ENCODE assay signal across 9 mouse cellular contexts in genomic region chr1:93726974-93727373, GRCm38 (mm10). TPM values are rescaled to one million over a fixed set of nuclear protein-coding genes. Genes with fewer than 3 reads are reported as not detected.
DNase-seq lines count a peak whose midpoint lies in the region; ATAC-seq and TF ChIP-seq lines count a peak whose summit lies in the region.
"Had no signal": no experiment of that assay in that cellular context is flagged by ENCODE, and none has a peak within 500 bp of the region (broad histone marks: within the 10 kb centered on the region; RNA-seq: fewer than 3 reads in every experiment).

No protein-coding gene starts in this region.

- H3K4me1 ChIP-seq in hindbrain, embryonic 14.5 days (replicated peaks; ENCODE audit: control insufficient read depth, insufficient read depth, low read length) = peaks cover 4% of the 10 kb centered on the region
- peaks cover 1% of the 10 kb centered on the region for H3K4me1 ChIP-seq in hindbrain, embryonic 12.5 days
- H3K4me1 ChIP-seq in small intestine, adult 2 months (ENCODE audit: control insufficient read depth, insufficient read depth, insufficient read length, low read length) = peaks cover 11% of the 10 kb centered on the region
- H3K4me1 ChIP-seq: liver, embryonic 15.5 days had no signal

- H3K27ac ChIP-seq in hindbrain, embryonic 14.5 days = no peak overlapping the region
- H3K27ac ChIP-seq in hindbrain, embryonic 12.5 days = no peak overlapping the region
- no peak overlapping the region for H3K27ac ChIP-seq in small intestine, adult 2 months (ENCODE audit: insufficient read depth, low read depth, low read length)
- H3K27ac ChIP-seq: liver, embryonic 15.5 days had no signal

- H3K36me3 ChIP-seq in hindbrain, embryonic 14.5 days (replicated peaks; ENCODE audit: control insufficient read depth, insufficient read depth) = 0 out of 2 replicates have a peak, but pooled peaks cover 9% of the 10 kb centered on the region
- peaks cover 8% of the 10 kb centered on the region for H3K36me3 ChIP-seq in hindbrain, embryonic 12.5 days
- H3K36me3 ChIP-seq in small intestine, adult 2 months (ENCODE audit: control insufficient read depth, insufficient read depth, low read length) = peaks cover 4% of the 10 kb centered on the region; the same call in 1 of the 2 replicates
- H3K36me3 ChIP-seq: liver, embryonic 15.5 days had no signal

- no peaks in the 10 kb centered on the region for H3K9me3 ChIP-seq in hindbrain, embryonic 14.5 days (ENCODE audit: control insufficient read depth, low read length)
- H3K9me3 ChIP-seq in hindbrain, embryonic 12.5 days (replicated peaks) = no peaks in the 10 kb centered on the region
- H3K9me3 ChIP-seq: liver, embryonic 15.5 days had no signal

- peak; percentile 78; the same call in 1 of the 2 replicates for TF ChIP-seq CTCF in small intestine, adult 2 months (IDR thresholded peaks at IDR 0.05; ENCODE audit: extremely low read depth, insufficient read length, insufficient replicate concordance, low read depth, low read length)

- 85% methylated on average over 3 of the region's 3 CpGs for WGBS in hindbrain, embryonic 14.5 days
- WGBS in hindbrain, embryonic 12.5 days = 71% methylated on average over 3 of the region's 3 CpGs
- 53% methylated on average over 3 of the region's 3 CpGs for WGBS in small intestine, adult 2 months

- peak; percentile 34 for DNase-seq in hindbrain, embryonic 14.5 days (ENCODE audit: low spot score)
- peak; percentile 14 for DNase-seq in forelimb bud, embryonic 11.5 days (ENCODE audit: low read depth, low spot score)
- peak; percentile 15 for DNase-seq in left cerebral cortex, adult 11 months (ENCODE audit: low spot score)

- H3K4me3 ChIP-seq in hindbrain, embryonic 14.5 days (replicated peaks; ENCODE audit: low read length) = no peak overlapping the region
- no peak overlapping the region for H3K4me3 ChIP-seq in hindbrain, embryonic 12.5 days
- no peak overlapping the region for H3K4me3 ChIP-seq in small intestine, adult 2 months (ENCODE audit: low read depth, low read length)
- H3K4me3 ChIP-seq: liver, embryonic 15.5 days had no signal

- H3K4me2 ChIP-seq in hindbrain, embryonic 14.5 days (replicated peaks) = no peak overlapping the region
- H3K4me2 ChIP-seq in hindbrain, embryonic 12.5 days (replicated peaks) = no peak overlapping the region
- H3K4me2 ChIP-seq: liver, embryonic 15.5 days had no signal

- 0 out of 2 replicates have a peak, but pooled peaks have one; percentile 35 for ATAC-seq in hindbrain, embryonic 14.5 days (ENCODE audit: low FRiP score)
- ATAC-seq in hindbrain, embryonic 12.5 days (ENCODE audit: low FRiP score) = no peak
- 0 out of 2 replicates have a peak, but pooled peaks have one; percentile 10 for ATAC-seq in cerebellum, adult (ENCODE audit: insufficient number of reproducible peaks, low FRiP score, low TSS enrichment)
- ATAC-seq in hematopoietic stem cell, adult 5-6 weeks (replicated peaks in 1 of 2; ENCODE audit: insufficient read depth in 1 of 2, low FRiP score in 2 of 2, low TSS enrichment in 1 of 2, low read depth in 1 of 2, poor library complexity in 2 of 2, severe bottlenecking in 2 of 2) = peak; percentile 86 to 90
- ATAC-seq in megakaryocyte progenitor cell, adult 5-6 weeks (replicated peaks; ENCODE audit: poor library complexity) = peak; percentile 98

- H3K27me3 ChIP-seq in hindbrain, embryonic 14.5 days (ENCODE audit: control insufficient read depth, insufficient read depth, low read length) = no peaks in the 10 kb centered on the region
- H3K27me3 ChIP-seq in hindbrain, embryonic 12.5 days = no peaks in the 10 kb centered on the region
- no peaks in the 10 kb centered on the region for H3K27me3 ChIP-seq in small intestine, adult 2 months (ENCODE audit: control insufficient read depth, insufficient read depth, low read length)
- H3K27me3 ChIP-seq: liver, embryonic 15.5 days had no signal

- no peak for TF ChIP-seq POLR2A in small intestine, adult 2 months (IDR thresholded peaks at IDR 0.05; ENCODE audit: low read depth, low read length)

- no peak overlapping the region for H3K9ac ChIP-seq in hindbrain, embryonic 14.5 days
- H3K9ac ChIP-seq in hindbrain, embryonic 12.5 days = no peak overlapping the region
- H3K9ac ChIP-seq: liver, embryonic 15.5 days had no signal

RNA-seq across cellular contexts. Expression of gene Atg4b, which starts 24.3 kb away (rescaled TPM):
- 89.3 and 91.7 TPM in 2 replicates for polyA plus RNA-seq in hindbrain, embryonic 14.5 days (2014; fragmentation: Nextera tagmentation; extraction: Ambion mirVana)
- 106 and 110 TPM in 2 replicates for polyA plus RNA-seq in hindbrain, embryonic 12.5 days (2016; fragmentation: Nextera tagmentation; extraction: Ambion mirVana)
- total RNA-seq in hematopoietic stem cell, adult 5-6 weeks (2017) = 56.5 and 83.3 TPM in 2 replicates
- 17.6 and 21.0 TPM in 2 replicates for total RNA-seq in megakaryocyte progenitor cell, adult 5-6 weeks (2015)
- 50.7 and 58.5 TPM in 2 replicates for total RNA-seq in megakaryocyte progenitor cell, adult 5-6 weeks (2017)
- polyA plus RNA-seq in small intestine, adult 2 months (2012; rRNA removed) = 28.1 and 44.7 TPM in 2 replicates

RNA-seq across cellular contexts. Expression of gene Thap4, which starts 27.7 kb away (rescaled TPM):
- polyA plus RNA-seq in hindbrain, embryonic 14.5 days (2014; fragmentation: Nextera tagmentation; extraction: Ambion mirVana) = 40.6 and 42.8 TPM in 2 replicates
- 39.5 and 39.9 TPM in 2 replicates for polyA plus RNA-seq in hindbrain, embryonic 12.5 days (2016; fragmentation: Nextera tagmentation; extraction: Ambion mirVana)
- total RNA-seq in hematopoietic stem cell, adult 5-6 weeks (2017) = 19.9 and 25.1 TPM in 2 replicates
- total RNA-seq in megakaryocyte progenitor cell, adult 5-6 weeks (2015) = 40.9 and 47.0 TPM in 2 replicates
- 21.0 and 26.2 TPM in 2 replicates for total RNA-seq in megakaryocyte progenitor cell, adult 5-6 weeks (2017)
- polyA plus RNA-seq in small intestine, adult 2 months (2012; rRNA removed) = 46.0 and 63.0 TPM in 2 replicates

RNA-seq across cellular contexts. Expression of gene Bok, which starts 41.5 kb away (rescaled TPM):
- polyA plus RNA-seq in hindbrain, embryonic 14.5 days (2014; fragmentation: Nextera tagmentation; extraction: Ambion mirVana) = 79.8 and 82.4 TPM in 2 replicates
- 43.8 and 44.1 TPM in 2 replicates for polyA plus RNA-seq in hindbrain, embryonic 12.5 days (2016; fragmentation: Nextera tagmentation; extraction: Ambion mirVana)
- 1.6 and 2.6 TPM in 2 replicates for total RNA-seq in hematopoietic stem cell, adult 5-6 weeks (2017)
- total RNA-seq in megakaryocyte progenitor cell, adult 5-6 weeks (2015) = 0.17 TPM in 1 of 2 replicates, not detected in the other
- 0.92 TPM in 1 of 2 replicates, not detected in the other for total RNA-seq in megakaryocyte progenitor cell, adult 5-6 weeks (2017)
- polyA plus RNA-seq in small intestine, adult 2 months (2012; rRNA removed) = 57.1 and 106 TPM in 2 replicates
